Mouse (Mus musculus) kidney, adult 10 weeks (tissue): ENCODE results near the gene Gm8653. TPM values are rescaled to one million over a fixed set of nuclear protein-coding genes. Genes with fewer than 3 reads are reported as not detected.

Source experiments
- polyA plus RNA-seq: library from polyadenylated mRNA; stranded (reverse); fragments of 350-450 nt; fragmentation: Illumina TruSeq; extraction: RNeasy Lipid Tissue Mini Kit (QIAGEN cat#74804); gene quantifications from one replicate; pipeline ENCODE4 v1.2.3, GENCODE M21; 2014; ENCODE audit warnings: low read depth, low replicate concordance

Gm8653 gene
- not detected for polyA plus RNA-seq

DNA sequence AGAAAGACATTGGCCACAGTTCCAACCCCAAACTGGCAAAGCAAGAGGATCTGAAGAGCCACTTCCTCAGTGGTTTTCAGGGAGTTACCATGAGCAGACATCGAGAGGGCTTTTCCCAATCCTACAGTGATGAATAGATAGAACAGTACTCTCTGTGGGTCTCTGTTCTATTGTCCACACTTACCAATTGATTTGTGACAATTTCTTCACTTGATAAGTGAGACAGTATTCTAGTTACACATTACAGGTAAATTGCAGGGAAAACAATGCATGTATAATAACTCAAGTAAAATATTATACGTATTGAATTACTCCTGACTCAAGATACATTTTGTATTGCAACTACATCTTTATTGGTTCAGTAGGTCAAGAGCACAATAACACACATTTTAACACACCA lies at the start of gene Gm8653:
Gene Gm8653 (minus strand): TSS at position 101 of the 400 bp plus-strand sequence.

DNA sequence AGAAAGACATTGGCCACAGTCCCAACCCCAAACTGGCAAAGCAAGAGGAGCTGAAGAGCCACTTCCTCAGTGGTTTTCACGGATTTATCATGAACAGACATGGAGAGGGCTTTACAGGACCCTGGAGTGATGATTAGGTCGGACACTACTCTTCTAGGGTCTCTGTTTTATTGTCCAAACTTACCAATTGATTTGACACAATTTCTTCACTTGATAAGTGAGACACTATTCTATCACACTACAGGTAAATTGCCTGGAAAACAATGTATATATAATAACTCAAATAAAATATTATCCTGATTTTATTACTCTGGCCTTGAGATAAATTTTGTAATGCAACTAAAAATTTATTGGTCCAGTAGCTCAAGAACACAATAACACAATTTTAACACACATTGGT lies 28.3 kb upstream of the Gm8653 start, which contains the start of gene Gm8453:
Gene Gm8453 (minus strand): TSS at position 101 of the 400 bp plus-strand sequence.

DNA sequence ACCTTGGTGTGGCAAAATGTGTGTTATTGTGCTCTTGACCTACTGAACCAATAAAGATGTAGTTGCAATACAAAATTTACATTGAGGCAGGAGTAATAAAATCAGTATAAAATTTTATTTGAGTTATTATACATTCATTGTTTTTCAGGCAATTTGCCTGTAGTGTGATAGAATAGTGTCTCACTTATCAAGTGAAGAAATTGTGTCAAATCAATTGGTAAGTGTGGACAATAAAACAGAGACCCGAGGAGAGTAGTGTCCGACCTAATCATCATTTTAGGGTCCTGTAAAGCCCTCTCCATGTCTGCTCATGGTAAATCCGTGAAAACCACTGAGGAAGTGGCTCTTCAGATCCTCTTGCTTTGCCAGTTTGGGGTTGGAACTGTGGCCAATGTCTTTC lies 12.0 kb downstream of the Gm8653 start, which contains the start of gene Vmn1r143:
Gene Vmn1r143 (plus strand): TSS at position 301 of the 400 bp plus-strand sequence.

DNA sequence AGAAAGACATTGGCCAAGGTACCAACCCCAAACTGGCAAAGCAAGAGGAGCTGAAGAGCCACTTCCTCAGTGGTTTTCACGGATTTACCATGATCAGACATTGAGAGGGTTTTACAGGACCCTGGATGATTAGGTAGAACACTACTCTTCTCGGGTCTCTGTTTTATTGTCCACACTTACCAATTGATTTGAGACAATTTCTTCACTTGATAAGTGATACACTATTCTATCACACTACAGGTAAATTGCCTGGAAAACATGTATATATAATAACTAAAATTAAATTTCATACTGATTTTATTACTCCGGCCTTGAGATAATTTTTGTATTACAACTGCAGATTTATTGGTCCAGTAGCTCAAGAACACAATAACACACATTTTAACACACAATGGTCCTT lies 37.1 kb downstream of the Gm8653 start, which contains the start of gene Vmn1r142:
Gene Vmn1r142 (minus strand): TSS at position 101 of the 400 bp plus-strand sequence.

Other genes with a start within 250 kb of the Gm8653 start
- gene Vmn1r137, start 206.7 kb downstream of the Gm8653 start, polyA plus RNA-seq: not detected
- not detected for gene Vmn1r138, start 172.4 kb downstream of the Gm8653 start, polyA plus RNA-seq
- not detected for gene Gm6176, start 145.0 kb downstream of the Gm8653 start, polyA plus RNA-seq
- not detected for gene Vmn1r139, start 132.2 kb downstream of the Gm8653 start, polyA plus RNA-seq
- gene Gm16451, start 83.0 kb downstream of the Gm8653 start, polyA plus RNA-seq: not detected
- not detected for gene Gm10666, start 66.5 kb downstream of the Gm8653 start, polyA plus RNA-seq
- gene Vmn1r142, start 37.2 kb downstream of the Gm8653 start, polyA plus RNA-seq: not detected
- not detected for gene Vmn1r143, start 11.9 kb downstream of the Gm8653 start, polyA plus RNA-seq
- not detected for gene Gm8453, start 28.2 kb upstream of the Gm8653 start, polyA plus RNA-seq
- gene Gm4187, start 128.5 kb upstream of the Gm8653 start, polyA plus RNA-seq: not detected
- not detected for gene Gm8660, start 169.8 kb upstream of the Gm8653 start, polyA plus RNA-seq
- not detected for gene Vmn1r148, start 212.3 kb upstream of the Gm8653 start, polyA plus RNA-seq
- not detected for gene Vmn1r149, start 237.0 kb upstream of the Gm8653 start, polyA plus RNA-seq